Mouse (Mus musculus): ENCODE measurements at regions not wholly inside any gene's neighbourhood (a gene's known extent, or its start where the extent isn't known, plus 50 kb on each side); places are given as distances from the start of the nearest gene placed in this dataset.

DNA sequence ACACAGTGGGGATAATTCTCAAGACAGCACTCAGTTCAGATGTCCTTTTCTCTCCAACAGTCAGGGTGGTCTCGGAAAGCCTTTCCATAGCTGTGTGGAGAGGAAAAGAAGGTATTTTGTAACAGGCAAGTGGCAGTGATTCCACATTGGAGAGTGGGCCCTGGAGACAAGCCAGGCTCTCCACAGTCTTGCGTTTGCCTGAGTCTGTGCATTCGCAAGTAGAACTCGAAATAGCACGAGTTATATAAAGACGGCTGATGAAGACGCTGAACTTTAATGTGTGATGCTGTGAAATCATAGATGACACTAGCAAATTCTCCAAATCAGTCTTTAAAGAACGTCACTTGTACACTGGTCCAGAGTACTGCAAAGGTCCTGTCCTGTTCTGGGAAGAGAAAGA, 244.6 kb downstream of the Hivep2 start:
- Histone ChIP-seq H3K79me2 (ENCODE audit: control insufficient read depth, insufficient read depth, low read length) (no peaks in the 10 kb centered on the region), H3K36me3 (ENCODE audit: control insufficient read depth, insufficient read depth, low read length) (no peaks in the 10 kb centered on the region), H3K27ac (replicated peaks; ENCODE audit: insufficient read depth, low read depth, low read length) (no peak overlapping the region), H3K9ac (ENCODE audit: low read depth, low read length) (no peak overlapping the region), H3K4me1 (ENCODE audit: control insufficient read depth, insufficient read depth, low read length) (no peaks in the 10 kb centered on the region), H3K4me3 (ENCODE audit: insufficient read depth, low read depth, low read length) (no peak overlapping the region), H3K27me3 (ENCODE audit: control insufficient read depth, insufficient read depth, low read length) (0 out of 2 replicates have a peak, but pooled peaks cover 2% of the 10 kb centered on the region)
- 89% methylated on average over 8 of the region's 8 CpGs for WGBS
- no peak for DNase-seq (ENCODE audit: extremely low read depth, low read depth, low spot score)
- TF ChIP-seq POLR2A (IDR thresholded peaks at IDR 0.05; ENCODE audit: extremely low read depth, insufficient read depth, low read length), result no peak
- no peak for TF ChIP-seq CTCF (IDR thresholded peaks at IDR 0.05; ENCODE audit: low read depth, low read length)

- Histone ChIP-seq H3K27me3 (ENCODE audit: control insufficient read depth, insufficient read depth, low read length) (0 out of 2 replicates have a peak, but pooled peaks cover 2% of the 10 kb centered on the region), H3K9ac (ENCODE audit: low read depth, low read length) (no peak overlapping the region), H3K36me3 (ENCODE audit: control insufficient read depth, insufficient read depth, low read length) (no peaks in the 10 kb centered on the region), H3K79me2 (ENCODE audit: control insufficient read depth, insufficient read depth, low read length) (no peaks in the 10 kb centered on the region), H3K27ac (replicated peaks; ENCODE audit: insufficient read depth, low read depth, low read length) (no peak overlapping the region), H3K4me3 (ENCODE audit: insufficient read depth, low read depth, low read length) (no peak overlapping the region), H3K4me1 (ENCODE audit: control insufficient read depth, insufficient read depth, low read length) (no peaks in the 10 kb centered on the region)
- TF ChIP-seq POLR2A (IDR thresholded peaks at IDR 0.05; ENCODE audit: extremely low read depth, insufficient read depth, low read length) (no peak), CTCF (IDR thresholded peaks at IDR 0.05; ENCODE audit: low read depth, low read length) (no peak)
- WGBS, result 81% methylated on average over 6 of the region's 6 CpGs
- DNase-seq (ENCODE audit: extremely low read depth, low read depth, low spot score), result no peak
Measured at GRCm38 (mm10) chr10:14210045-14210444, 244.2 kb downstream of the Hivep2 start.

- H3K36me3 ChIP-seq (ENCODE audit: control insufficient read depth, insufficient read depth, low read length), result no peaks in the 10 kb centered on the region
- H3K27ac ChIP-seq (replicated peaks; ENCODE audit: insufficient read depth, low read depth, low read length), result no peak overlapping the region
- H3K4me3 ChIP-seq (ENCODE audit: insufficient read depth, low read depth, low read length), result no peak overlapping the region
- H3K79me2 ChIP-seq (ENCODE audit: control insufficient read depth, insufficient read depth, low read length), result no peaks in the 10 kb centered on the region
- TF ChIP-seq POLR2A (IDR thresholded peaks at IDR 0.05; ENCODE audit: extremely low read depth, insufficient read depth, low read length), result no peak
- TF ChIP-seq CTCF (IDR thresholded peaks at IDR 0.05; ENCODE audit: low read depth, low read length), result no peak
- H3K27me3 ChIP-seq (ENCODE audit: control insufficient read depth, insufficient read depth, low read length), result 0 out of 2 replicates have a peak, but pooled peaks cover 2% of the 10 kb centered on the region
- WGBS, result 82% methylated on average over 6 of the region's 6 CpGs
- H3K9ac ChIP-seq (ENCODE audit: low read depth, low read length), result no peak overlapping the region
- H3K4me1 ChIP-seq (ENCODE audit: control insufficient read depth, insufficient read depth, low read length), result no peaks in the 10 kb centered on the region
- no peak for DNase-seq (ENCODE audit: extremely low read depth, low read depth, low spot score)
Measured at GRCm38 (mm10) chr10:14208206-14208605, 242.3 kb downstream of the Hivep2 start.

DNA sequence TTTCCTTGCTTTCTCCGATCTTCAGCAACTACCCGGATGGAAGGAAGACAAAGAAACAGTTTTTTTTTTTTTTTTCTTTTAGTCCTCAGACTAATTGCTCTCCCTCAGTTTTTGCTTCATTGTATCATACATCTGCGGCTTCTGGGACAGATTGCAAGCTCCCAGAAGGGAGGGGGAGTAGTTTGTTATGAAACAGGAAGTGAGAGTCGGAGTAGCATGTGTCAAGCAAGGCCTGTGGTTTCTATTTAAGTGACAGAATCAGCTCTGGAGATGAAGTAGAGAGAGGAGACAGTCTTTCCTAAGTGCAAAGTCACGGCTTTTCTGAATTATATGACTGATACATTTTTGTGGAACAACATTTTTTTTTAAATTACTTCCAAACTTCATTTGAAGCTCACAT, 241.7 kb downstream of the Hivep2 start:
- Histone ChIP-seq H3K9ac (ENCODE audit: low read depth, low read length) (no peak overlapping the region), H3K27me3 (ENCODE audit: control insufficient read depth, insufficient read depth, low read length) (no peaks in the 10 kb centered on the region), H3K27ac (replicated peaks; ENCODE audit: insufficient read depth, low read depth, low read length) (no peak overlapping the region), H3K4me3 (ENCODE audit: insufficient read depth, low read depth, low read length) (no peak overlapping the region), H3K79me2 (ENCODE audit: control insufficient read depth, insufficient read depth, low read length) (no peaks in the 10 kb centered on the region), H3K36me3 (ENCODE audit: control insufficient read depth, insufficient read depth, low read length) (no peaks in the 10 kb centered on the region), H3K4me1 (ENCODE audit: control insufficient read depth, insufficient read depth, low read length) (no peaks in the 10 kb centered on the region)
- no peak for TF ChIP-seq POLR2A (IDR thresholded peaks at IDR 0.05; ENCODE audit: extremely low read depth, insufficient read depth, low read length)
- TF ChIP-seq CTCF (IDR thresholded peaks at IDR 0.05; ENCODE audit: low read depth, low read length), result no peak
- peak; percentile 43 for DNase-seq (ENCODE audit: extremely low read depth, low read depth, low spot score)
- 65% methylated on average over 5 of the region's 5 CpGs for WGBS

GRCm38 (mm10) chr10:14207051-14207570, 241.2 kb downstream of the Hivep2 start:
- 77% methylated on average over 5 of the region's 5 CpGs for WGBS
- H3K27ac ChIP-seq (replicated peaks; ENCODE audit: insufficient read depth, low read depth, low read length), result no peak overlapping the region

More at GRCm38 (mm10) chr10:14207051-14207570, 241.2 kb downstream of the Hivep2 start:
- TF ChIP-seq CTCF (IDR thresholded peaks at IDR 0.05; ENCODE audit: low read depth, low read length) (no peak), POLR2A (IDR thresholded peaks at IDR 0.05; ENCODE audit: extremely low read depth, insufficient read depth, low read length) (no peak)
- no peaks in the 10 kb centered on the region for H3K36me3 ChIP-seq (ENCODE audit: control insufficient read depth, insufficient read depth, low read length)
- no peak overlapping the region for H3K4me3 ChIP-seq (ENCODE audit: insufficient read depth, low read depth, low read length)
- H3K9ac ChIP-seq (ENCODE audit: low read depth, low read length), result no peak overlapping the region
- H3K79me2 ChIP-seq (ENCODE audit: control insufficient read depth, insufficient read depth, low read length), result no peaks in the 10 kb centered on the region
- no peaks in the 10 kb centered on the region for H3K27me3 ChIP-seq (ENCODE audit: control insufficient read depth, insufficient read depth, low read length)
- no peak for DNase-seq (ENCODE audit: extremely low read depth, low read depth, low spot score)
- H3K4me1 ChIP-seq (ENCODE audit: control insufficient read depth, insufficient read depth, low read length), result no peaks in the 10 kb centered on the region

All from liver, adult 2 months (tissue).